Mouse (Mus musculus) neural tube, embryonic 10.5 days (tissue): ENCODE data around the gene Mterf4.

Source experiments
- DNase-seq: peaks from one replicate; pipeline ENCODE4 v3.0.0-alpha.2; 2017; ENCODE audit warnings: low spot score; ENCODE audit errors: extremely low spot score

Gene Mterf4

GRCm38 (mm10) chr1:93268246-93268645, 37.5 kb downstream of the Mterf4 start:
- DNase-seq, result no peak

DNA sequence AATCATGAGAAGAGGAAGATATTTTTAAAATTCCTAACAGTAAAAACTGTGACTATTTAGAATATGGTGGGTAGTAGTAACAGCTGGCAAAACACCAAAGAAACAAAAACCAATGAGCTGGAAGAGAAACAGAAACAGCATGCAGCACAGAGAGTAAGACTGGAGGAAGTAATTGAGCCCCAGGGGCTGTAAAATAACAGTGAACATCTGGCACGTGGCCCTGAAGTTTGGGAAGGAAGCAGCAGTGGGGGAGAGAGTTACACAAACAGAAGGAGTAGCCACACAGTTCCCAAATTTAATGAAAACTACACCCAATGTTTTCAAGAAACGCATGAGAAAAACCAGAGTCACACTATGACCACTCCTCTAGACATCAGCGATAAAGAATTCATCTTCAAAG, 38.5 kb downstream of the Mterf4 start:
- DNase-seq, result peak; percentile 35

- no peak for DNase-seq
Measured at GRCm38 (mm10) chr1:93257560-93257959, 48.2 kb downstream of the Mterf4 start.

DNA sequence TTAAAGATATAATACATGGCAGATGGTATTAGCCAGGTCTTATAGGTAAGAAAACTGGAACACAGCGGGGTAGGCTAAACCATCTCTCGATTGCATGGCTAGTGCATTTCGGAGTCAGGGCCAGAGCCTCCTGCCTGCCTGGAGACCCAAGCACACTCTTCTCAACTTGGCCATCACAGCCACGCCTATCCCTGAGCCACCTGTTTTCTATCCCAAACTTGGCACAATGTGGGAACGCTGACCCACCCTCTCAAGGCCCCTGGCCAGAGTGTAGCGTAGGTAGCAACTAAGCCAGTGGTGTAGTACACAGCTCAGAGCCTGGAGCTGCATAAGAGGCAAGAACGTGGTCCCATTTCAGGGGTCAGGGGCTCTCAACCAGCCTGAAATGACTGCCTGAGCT, 50.0 kb downstream of the Mterf4 start:
- no peak for DNase-seq

- DNase-seq, result no peak
Measured at GRCm38 (mm10) chr1:93252586-93252985, 53.1 kb downstream of the Mterf4 start.
